Mouse (Mus musculus): ENCODE measurements around the gene Tap1.
"Not testable (repeated sequence)": the region's sequence is repeated elsewhere in the genome, so short reads cannot be mapped to it uniquely, and the experiment has no call there.

Gene Tap1

GRCm38 (mm10) chr17:34187261-34187916 is at the start of gene Tap1, which contains the start of gene Psmb9:
Gene Tap1 (plus strand): TSS chr17:34187553.
Gene Psmb9 (minus strand): TSS chr17:34187764.
- in situ Hi-C loops (cut with MboI), result loop anchor here (25.0 kb wide), 1 partner anchor 400 kb away; the partner anchor contains the start of genes Ager, Gpsm3 and Pbx2

GRCm38 (mm10) chr17:34137601-34138000 is 49.8 kb upstream of the Tap1 start:
- in situ Hi-C loops (cut with MboI), result no loop called here

- in situ Hi-C loops (cut with MboI), result no loop called here
Measured at GRCm38 (mm10) chr17:34138655-34139054, 48.7 kb upstream of the Tap1 start.

GRCm38 (mm10) chr17:34139416-34139815 is 47.9 kb upstream of the Tap1 start:
- in situ Hi-C loops (cut with MboI), result no loop called here

- in situ Hi-C loops (cut with MboI), result no loop called here
Measured at GRCm38 (mm10) chr17:34140240-34140639, 47.1 kb upstream of the Tap1 start.

GRCm38 (mm10) chr17:34141448-34141847 is 45.9 kb upstream of the Tap1 start:
- in situ Hi-C loops (cut with MboI), result no loop called here

- in situ Hi-C loops (cut with MboI), result no loop called here
Measured at GRCm38 (mm10) chr17:34142456-34143010, 44.8 kb upstream of the Tap1 start.

- in situ Hi-C loops (cut with MboI), result no loop called here
Measured at GRCm38 (mm10) chr17:34143033-34143432, 44.3 kb upstream of the Tap1 start, which contains the start of gene H2-DMb2. Gene H2-DMb2 (plus strand): TSS chr17:34143307.

GRCm38 (mm10) chr17:34143461-34143860 is 43.9 kb upstream of the Tap1 start:
- in situ Hi-C loops (cut with MboI), result no loop called here

GRCm38 (mm10) chr17:34144221-34144620 is 43.1 kb upstream of the Tap1 start:
- in situ Hi-C loops (cut with MboI), result not testable (repeated sequence)

GRCm38 (mm10) chr17:34144960-34145371 is 42.4 kb upstream of the Tap1 start:
- in situ Hi-C loops (cut with MboI), result no loop called here

GRCm38 (mm10) chr17:34152923-34153322 is 34.4 kb upstream of the Tap1 start, which contains the start of gene H2-DMb1:
Gene H2-DMb1 (plus strand): TSS chr17:34153072.
- in situ Hi-C loops (cut with MboI), result no loop called here

GRCm38 (mm10) chr17:34155534-34155933 is 31.8 kb upstream of the Tap1 start:
- in situ Hi-C loops (cut with MboI), result no loop called here

- in situ Hi-C loops (cut with MboI), result no loop called here
Measured at GRCm38 (mm10) chr17:34164202-34164895, 23.0 kb upstream of the Tap1 start.

GRCm38 (mm10) chr17:34165033-34165730 is 22.2 kb upstream of the Tap1 start:
- in situ Hi-C loops (cut with MboI), result loop anchor here (5.0 kb wide), 2 partner anchors 33 to 68 kb away; no protein-coding TSS in a partner anchor

GRCm38 (mm10) chr17:34169279-34169678 is 18.1 kb upstream of the Tap1 start:
- in situ Hi-C loops (cut with MboI), result loop anchor here (5.0 kb wide), 2 partner anchors 37 to 72 kb away; no protein-coding TSS in a partner anchor

- in situ Hi-C loops (cut with MboI), result no loop called here
Measured at GRCm38 (mm10) chr17:34170487-34170876, 16.9 kb upstream of the Tap1 start.

GRCm38 (mm10) chr17:34170877-34171498 is 16.4 kb upstream of the Tap1 start:
- in situ Hi-C loops (cut with MboI), result no loop called here

- in situ Hi-C loops (cut with MboI), result no loop called here
Measured at GRCm38 (mm10) chr17:34172528-34172927, 14.8 kb upstream of the Tap1 start.

- in situ Hi-C loops (cut with MboI), result no loop called here
Measured at GRCm38 (mm10) chr17:34174075-34174474, 13.3 kb upstream of the Tap1 start.

- in situ Hi-C loops (cut with MboI), result loop anchor here (5.0 to 25.0 kb wide), 2 partner anchors 35 to 410 kb away; partner anchors contain the start of genes Ager, Gpsm3 and Pbx2
Measured at GRCm38 (mm10) chr17:34177179-34177578, 10.2 kb upstream of the Tap1 start.

Measured in mature B cell (primary cell).